Mouse (Mus musculus): Measurements from ENCODE around the gene Cep41.

GRCm38 (mm10) chr6:30695124-30695523 lies 1.6 kb upstream of the Cep41 start:
- TF ChIP-seq POLR2A (IDR thresholded peaks at IDR 0.05; ENCODE audit: borderline replicate concordance, extremely low read depth, insufficient read depth, insufficient read length, poor library complexity, severe bottlenecking) (no peak), CTCF (IDR thresholded peaks at IDR 0.05; ENCODE audit: borderline replicate concordance, extremely low read depth, insufficient read depth, insufficient read length) (no peak)
